Mouse (Mus musculus): ENCODE measurements around the gene Prkcd. TPM values are rescaled to one million over a fixed set of nuclear protein-coding genes. Genes with fewer than 3 reads are reported as not detected.
"Not testable (repeated sequence)": the region's sequence is repeated elsewhere in the genome, so short reads cannot be mapped to it uniquely, and the experiment has no call there.

Gene Prkcd
- polyA plus RNA-seq, 1 experiment, result 187 TPM

DNA sequence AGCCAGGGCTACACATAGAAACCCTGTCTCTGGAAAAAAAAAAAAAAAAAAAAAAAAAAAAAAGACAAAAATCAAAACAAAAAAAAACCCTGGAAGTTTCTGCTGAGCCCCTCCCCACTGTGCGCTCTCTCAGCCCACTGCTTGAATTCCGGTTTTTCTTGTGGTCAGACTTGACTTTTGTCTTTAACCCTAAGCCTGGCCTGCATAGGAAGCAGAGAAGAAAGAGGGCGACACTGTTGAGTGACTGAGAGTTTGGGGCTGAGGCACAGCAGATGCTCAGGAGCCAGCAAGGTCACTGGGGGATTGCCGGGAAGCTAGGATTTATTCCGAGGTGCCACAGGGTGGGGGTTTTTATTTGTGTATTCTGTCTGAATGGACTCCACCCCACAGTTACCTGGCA lies 46.1 kb downstream of the Prkcd start:
- TF ChIP-seq CTCF (IDR thresholded peaks at IDR 0.05; ENCODE audit: extremely low read depth, insufficient read depth, insufficient read length, insufficient replicate concordance) (no peak), POLR2A (IDR thresholded peaks at IDR 0.05; ENCODE audit: low read depth, low read length) (no peak)
- DNase-seq (ENCODE audit: low read depth in 1 of 2, low spot score in 2 of 2), result no peak
- no peak overlapping the region for H3K4me3 ChIP-seq (ENCODE audit: extremely low read depth, insufficient read depth, insufficient read length)
- WGBS, result 15% methylated on average over 5 of the region's 5 CpGs
- peak overlapping the region; percentile 24; the same call in 1 of the 2 replicates for H3K27ac ChIP-seq (ENCODE audit: insufficient read depth, low read length)
- peaks cover 8% of the 10 kb centered on the region; the same call in 1 of the 2 replicates for H3K4me1 ChIP-seq (ENCODE audit: control insufficient read depth, insufficient read depth, insufficient read length)
- no peaks in the 10 kb centered on the region for H3K36me3 ChIP-seq (ENCODE audit: control insufficient read depth, insufficient read depth, low read length)
- no peaks in the 10 kb centered on the region for H3K27me3 ChIP-seq (ENCODE audit: control insufficient read depth, insufficient read depth, low read length)

GRCm38 (mm10) chr14:30579180-30579579 lies 46.8 kb downstream of the Prkcd start:
- DNase-seq (ENCODE audit: low read depth in 1 of 2, low spot score in 2 of 2), result peak in 1 of 2 experiments; percentile 61
- peak overlapping the region; percentile 67 for H3K27ac ChIP-seq (ENCODE audit: insufficient read depth, low read length)
- TF ChIP-seq POLR2A (IDR thresholded peaks at IDR 0.05; ENCODE audit: low read depth, low read length), result no peak
- TF ChIP-seq CTCF (IDR thresholded peaks at IDR 0.05; ENCODE audit: extremely low read depth, insufficient read depth, insufficient read length, insufficient replicate concordance), result no peak
- peaks cover 8% of the 10 kb centered on the region; the same call in 1 of the 2 replicates for H3K4me1 ChIP-seq (ENCODE audit: control insufficient read depth, insufficient read depth, insufficient read length)
- H3K27me3 ChIP-seq (ENCODE audit: control insufficient read depth, insufficient read depth, low read length), result no peaks in the 10 kb centered on the region
- no peak overlapping the region for H3K4me3 ChIP-seq (ENCODE audit: extremely low read depth, insufficient read depth, insufficient read length)
- WGBS, result 9% methylated on average over 5 of the region's 5 CpGs
- H3K36me3 ChIP-seq (ENCODE audit: control insufficient read depth, insufficient read depth, low read length), result no peaks in the 10 kb centered on the region

DNA sequence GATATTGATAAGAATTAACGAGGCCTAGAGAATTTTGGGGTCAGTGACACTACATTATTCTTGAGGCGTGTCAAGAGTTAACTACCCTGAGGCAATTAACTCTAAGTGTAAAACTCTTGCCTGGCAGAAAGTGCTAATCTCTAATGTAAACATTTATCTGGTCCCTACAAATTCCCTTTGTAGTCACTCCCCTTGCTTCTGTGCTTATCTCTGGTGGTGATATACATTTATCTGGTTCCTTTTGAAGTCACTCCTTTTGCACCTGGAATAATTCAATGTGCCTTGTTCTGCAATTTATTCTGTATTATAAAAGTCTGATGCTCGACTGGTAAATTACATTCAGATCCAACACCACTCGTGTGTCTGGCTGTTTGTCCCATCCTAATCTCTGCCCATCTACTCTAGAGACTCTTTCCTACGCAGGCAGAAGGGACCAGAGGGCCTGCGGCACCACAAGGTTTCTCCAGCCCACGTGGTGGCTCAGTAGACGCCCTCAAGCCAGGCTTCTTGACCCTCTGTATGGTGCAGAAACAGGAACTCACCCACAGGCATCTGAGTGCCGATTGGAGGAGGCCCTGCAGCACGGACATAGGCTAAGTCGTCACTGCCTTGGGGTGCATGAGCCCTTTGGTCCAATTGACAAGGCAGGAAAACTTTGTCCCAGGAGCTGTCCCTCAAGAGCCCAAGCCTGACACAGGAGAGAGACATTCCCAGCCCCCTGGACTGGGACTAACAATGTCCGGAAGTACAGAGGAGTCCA lies 48.5 kb downstream of the Prkcd start:
- 39% methylated on average over 10 of the region's 12 CpGs for WGBS
- peak overlapping the region; percentile 8; the same call in 1 of the 2 replicates for H3K27ac ChIP-seq (ENCODE audit: insufficient read depth, low read length)

GRCm38 (mm10) chr14:30576260-30576659 lies 49.8 kb downstream of the Prkcd start:
- H3K4me1 ChIP-seq (ENCODE audit: control insufficient read depth, insufficient read depth, insufficient read length), result peaks cover 8% of the 10 kb centered on the region; the same call in 1 of the 2 replicates
- H3K36me3 ChIP-seq (ENCODE audit: control insufficient read depth, insufficient read depth, low read length), result peaks cover 14% of the 10 kb centered on the region
- WGBS, result 67% methylated on average over 5 of the region's 5 CpGs
- H3K27me3 ChIP-seq (ENCODE audit: control insufficient read depth, insufficient read depth, low read length), result no peaks in the 10 kb centered on the region
- H3K27ac ChIP-seq (ENCODE audit: insufficient read depth, low read length), result no peak overlapping the region
- no peak overlapping the region for H3K4me3 ChIP-seq (ENCODE audit: extremely low read depth, insufficient read depth, insufficient read length)
- no peak for DNase-seq (ENCODE audit: low read depth in 1 of 2, low spot score in 2 of 2)
- TF ChIP-seq CTCF (IDR thresholded peaks at IDR 0.05; ENCODE audit: extremely low read depth, insufficient read depth, insufficient read length, insufficient replicate concordance) (no peak), POLR2A (IDR thresholded peaks at IDR 0.05; ENCODE audit: low read depth, low read length) (no peak)

More for the DNA sequence above, 48.5 kb downstream of the Prkcd start:
- H3K27me3 ChIP-seq (ENCODE audit: control insufficient read depth, insufficient read depth, low read length); H3K36me3 ChIP-seq (ENCODE audit: control insufficient read depth, insufficient read depth, low read length); H3K4me1 ChIP-seq (ENCODE audit: control insufficient read depth, insufficient read depth, insufficient read length); H3K4me3 ChIP-seq (ENCODE audit: extremely low read depth, insufficient read depth, insufficient read length); DNase-seq (ENCODE audit: low read depth in 1 of 2, low spot score in 2 of 2): not testable (repeated sequence)

GRCm38 (mm10) chr14:30575791-30576190 lies 50.2 kb downstream of the Prkcd start:
- no peaks in the 10 kb centered on the region for H3K27me3 ChIP-seq (ENCODE audit: control insufficient read depth, insufficient read depth, low read length)

GRCm38 (mm10) chr14:30573983-30574584 lies 51.9 kb downstream of the Prkcd start:
- TF ChIP-seq POLR2A (IDR thresholded peaks at IDR 0.05; ENCODE audit: low read depth, low read length), result no peak
- peak; percentile 50; the same call in 1 of the 2 replicates for TF ChIP-seq CTCF (IDR thresholded peaks at IDR 0.05; ENCODE audit: extremely low read depth, insufficient read depth, insufficient read length, insufficient replicate concordance)
- peaks cover 30% of the 10 kb centered on the region for H3K36me3 ChIP-seq (ENCODE audit: control insufficient read depth, insufficient read depth, low read length)
- H3K27me3 ChIP-seq (ENCODE audit: control insufficient read depth, insufficient read depth, low read length), result no peaks in the 10 kb centered on the region
- 69% methylated on average over 6 of the region's 6 CpGs for WGBS
- H3K4me1 ChIP-seq (ENCODE audit: control insufficient read depth, insufficient read depth, insufficient read length), result peaks cover 2% of the 10 kb centered on the region; the same call in 1 of the 2 replicates
- DNase-seq (ENCODE audit: low read depth in 1 of 2, low spot score in 2 of 2), result peak; percentile 57 to 70
- H3K4me3 ChIP-seq (ENCODE audit: extremely low read depth, insufficient read depth, insufficient read length), result no peak overlapping the region
- H3K27ac ChIP-seq (ENCODE audit: insufficient read depth, low read length), result no peak overlapping the region

More at GRCm38 (mm10) chr14:30575791-30576190, 50.2 kb downstream of the Prkcd start:
- Histone ChIP-seq H3K36me3 (ENCODE audit: control insufficient read depth, insufficient read depth, low read length) (peaks cover 19% of the 10 kb centered on the region), H3K4me1 (ENCODE audit: control insufficient read depth, insufficient read depth, insufficient read length) (peaks cover 8% of the 10 kb centered on the region; the same call in 1 of the 2 replicates), H3K4me3 (ENCODE audit: extremely low read depth, insufficient read depth, insufficient read length) (no peak overlapping the region), H3K27ac (ENCODE audit: insufficient read depth, low read length) (peak overlapping the region; percentile 8; the same call in 1 of the 2 replicates)
- no peak for DNase-seq (ENCODE audit: low read depth in 1 of 2, low spot score in 2 of 2)
- TF ChIP-seq POLR2A (IDR thresholded peaks at IDR 0.05; ENCODE audit: low read depth, low read length), result no peak
- TF ChIP-seq CTCF (IDR thresholded peaks at IDR 0.05; ENCODE audit: extremely low read depth, insufficient read depth, insufficient read length, insufficient replicate concordance), result no peak
- WGBS, result 66% methylated on average over 7 of the region's 7 CpGs

DNA sequence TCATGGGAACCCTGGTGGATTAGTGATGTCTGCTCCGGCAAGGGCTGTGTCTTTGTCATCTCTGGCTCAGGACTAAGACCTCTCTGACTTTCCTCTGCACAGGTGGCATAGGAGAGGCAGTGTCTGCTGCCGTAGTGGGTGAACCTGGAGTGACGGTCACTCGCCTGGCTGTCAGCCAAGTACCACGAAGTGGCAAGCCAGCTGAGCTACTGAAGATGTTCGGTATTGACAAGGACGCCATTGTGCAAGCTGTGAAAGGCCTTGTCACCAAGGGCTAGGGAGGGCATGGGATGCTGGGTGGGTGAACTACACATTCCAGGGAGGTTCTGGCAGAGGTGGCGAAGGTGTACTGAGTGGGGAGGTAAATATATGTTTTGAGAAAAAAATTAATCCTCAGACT lies 52.8 kb downstream of the Prkcd start:
- no peaks in the 10 kb centered on the region for H3K4me1 ChIP-seq (ENCODE audit: control insufficient read depth, insufficient read depth, insufficient read length)
- H3K4me3 ChIP-seq (ENCODE audit: extremely low read depth, insufficient read depth, insufficient read length), result no peak overlapping the region
- H3K27me3 ChIP-seq (ENCODE audit: control insufficient read depth, insufficient read depth, low read length), result no peaks in the 10 kb centered on the region
- TF ChIP-seq CTCF (IDR thresholded peaks at IDR 0.05; ENCODE audit: extremely low read depth, insufficient read depth, insufficient read length, insufficient replicate concordance), result no peak
- no peak for TF ChIP-seq POLR2A (IDR thresholded peaks at IDR 0.05; ENCODE audit: low read depth, low read length)
- H3K36me3 ChIP-seq (ENCODE audit: control insufficient read depth, insufficient read depth, low read length), result peaks cover 38% of the 10 kb centered on the region
- DNase-seq (ENCODE audit: low read depth in 1 of 2, low spot score in 2 of 2), result no peak
- WGBS, result 83% methylated on average over 8 of the region's 8 CpGs
- no peak overlapping the region for H3K27ac ChIP-seq (ENCODE audit: insufficient read depth, low read length)

Data from spleen, adult 2 months (tissue).